Mouse (Mus musculus): ENCODE results near the gene Kdm5c. TPM values are rescaled to one million over a fixed set of nuclear protein-coding genes. Genes with fewer than 3 reads are reported as not detected.

The Kdm5c gene
- polyA plus RNA-seq, 1 experiment from 2014 or later = 52.5 TPM

GRCm38 (mm10) chrX:152307371-152307770, 74.6 kb downstream of the Kdm5c start:
- no peaks in the 10 kb centered on the region for H3K36me3 ChIP-seq
- H3K27ac ChIP-seq = no peak overlapping the region
- H3K4me2 ChIP-seq (replicated peaks) = no peak overlapping the region
- H3K9me3 ChIP-seq = no peaks in the 10 kb centered on the region
- H3K4me1 ChIP-seq = no peaks in the 10 kb centered on the region
- no peak for ATAC-seq (ENCODE audit: insufficient number of reproducible peaks, insufficient read depth, low FRiP score, low TSS enrichment)
- H3K4me3 ChIP-seq = no peak overlapping the region
- no peaks in the 10 kb centered on the region for H3K27me3 ChIP-seq
- H3K9ac ChIP-seq = no peak overlapping the region

- H3K4me2 ChIP-seq (replicated peaks) = no peak overlapping the region
- no peak overlapping the region for H3K9ac ChIP-seq
- H3K4me3 ChIP-seq = no peak overlapping the region
- no peaks in the 10 kb centered on the region for H3K9me3 ChIP-seq
- no peak for ATAC-seq (ENCODE audit: insufficient number of reproducible peaks, insufficient read depth, low FRiP score, low TSS enrichment)
- H3K4me1 ChIP-seq = no peaks in the 10 kb centered on the region
- H3K36me3 ChIP-seq = no peaks in the 10 kb centered on the region
- WGBS = 68% methylated on average over 2 of the region's 2 CpGs
- no peaks in the 10 kb centered on the region for H3K27me3 ChIP-seq
- H3K27ac ChIP-seq = no peak overlapping the region
Measured at GRCm38 (mm10) chrX:152307942-152308341, 75.1 kb downstream of the Kdm5c start.

- no peak for ATAC-seq (ENCODE audit: insufficient number of reproducible peaks, insufficient read depth, low FRiP score, low TSS enrichment)
Measured at GRCm38 (mm10) chrX:152320535-152320934, 87.7 kb downstream of the Kdm5c start.

GRCm38 (mm10) chrX:152322776-152323175, 90.0 kb downstream of the Kdm5c start:
- WGBS = 39% methylated on average over 2 of the region's 2 CpGs
- Histone ChIP-seq H3K27ac (no peak overlapping the region), H3K4me3 (no peak overlapping the region), H3K4me1 (peaks cover 3% of the 10 kb centered on the region; the same call in 1 of the 2 replicates), H3K36me3 (no peaks in the 10 kb centered on the region), H3K9me3 (no peaks in the 10 kb centered on the region), H3K27me3 (peaks cover 10% of the 10 kb centered on the region), H3K9ac (no peak overlapping the region), H3K4me2 (replicated peaks) (no peak overlapping the region)
- ATAC-seq (ENCODE audit: insufficient number of reproducible peaks, insufficient read depth, low FRiP score, low TSS enrichment) = no peak

More at GRCm38 (mm10) chrX:152320535-152320934, 87.7 kb downstream of the Kdm5c start:
- Histone ChIP-seq H3K4me2 (replicated peaks) (no peak overlapping the region), H3K36me3 (no peaks in the 10 kb centered on the region), H3K27ac (no peak overlapping the region), H3K4me1 (no peaks in the 10 kb centered on the region), H3K9ac (no peak overlapping the region), H3K27me3 (0 out of 2 replicates have a peak, but pooled peaks cover 3% of the 10 kb centered on the region), H3K9me3 (no peaks in the 10 kb centered on the region), H3K4me3 (no peak overlapping the region)
- 82% methylated on average over 4 of the region's 4 CpGs for WGBS

- Histone ChIP-seq H3K4me2 (replicated peaks) (no peak overlapping the region), H3K9ac (no peak overlapping the region), H3K36me3 (no peaks in the 10 kb centered on the region), H3K9me3 (no peaks in the 10 kb centered on the region), H3K4me1 (peaks cover 3% of the 10 kb centered on the region; the same call in 1 of the 2 replicates), H3K4me3 (no peak overlapping the region), H3K27me3 (peaks cover 11% of the 10 kb centered on the region), H3K27ac (no peak overlapping the region)
- no peak for ATAC-seq (ENCODE audit: insufficient number of reproducible peaks, insufficient read depth, low FRiP score, low TSS enrichment)
- WGBS = 100% methylated on average over 1 of the region's 1 CpGs
Measured at GRCm38 (mm10) chrX:152323584-152323983, 90.8 kb downstream of the Kdm5c start.

Other genes starting within 250 kb of the Kdm5c start
- gene Hsd17b10, start 231.2 kb upstream of the Kdm5c start, polyA plus RNA-seq (2016; fragmentation: Nextera tagmentation; extraction: Ambion mirVana) = 223 and 230 TPM in 2 replicates
- 3.6 and 4.4 TPM in 2 replicates for gene Ribc1, start 216.7 kb upstream of the Kdm5c start, polyA plus RNA-seq (2016; fragmentation: Nextera tagmentation; extraction: Ambion mirVana)
- 111 and 126 TPM in 2 replicates for gene Smc1a, start 216.6 kb upstream of the Kdm5c start, polyA plus RNA-seq (2016; fragmentation: Nextera tagmentation; extraction: Ambion mirVana)
- gene Iqsec2, start 88.8 kb upstream of the Kdm5c start, polyA plus RNA-seq (2016; fragmentation: Nextera tagmentation; extraction: Ambion mirVana) = 2.4 and 2.7 TPM in 2 replicates
- 21.1 and 25.3 TPM in 2 replicates for gene Kantr, start 94.5 kb downstream of the Kdm5c start, polyA plus RNA-seq (2016; fragmentation: Nextera tagmentation; extraction: Ambion mirVana)
- 42.4 and 46.0 TPM in 2 replicates for gene Tspyl2, start 109.4 kb downstream of the Kdm5c start, polyA plus RNA-seq (2016; fragmentation: Nextera tagmentation; extraction: Ambion mirVana)
- 5.3 and 5.9 TPM in 2 replicates for gene Gpr173, start 135.7 kb downstream of the Kdm5c start, polyA plus RNA-seq (2016; fragmentation: Nextera tagmentation; extraction: Ambion mirVana)

Data from embryonic facial prominence, embryonic 12.5 days (tissue).